Mouse (Mus musculus) liver, adult 2 months (tissue): ENCODE data around the gene Ffar1. TPM values are rescaled to one million over a fixed set of nuclear protein-coding genes. Genes with fewer than 3 reads are reported as not detected.

Experiments
- DNase-seq: peaks from one replicate; pipeline ENCODE4 v3.0.0-alpha.2; 2011; ENCODE audit warnings: low read depth, low spot score; ENCODE audit errors: extremely low read depth
- H3K27ac ChIP-seq: fragments of 200-500 bp; replicated peaks from 2 replicates; pipeline ENCODE4 v1.5.1; 2012; ENCODE audit warnings: low read depth, mild to moderate bottlenecking, control low read depth, inconsistent platforms, low read length; ENCODE audit not compliant: insufficient read depth
- H3K27me3 ChIP-seq: fragments of 200-500 bp; 2 replicates; pipeline ENCODE4 v1.6.1; 2012; ENCODE audit warnings: mild to moderate bottlenecking, moderate library complexity, low read length, inconsistent platforms; ENCODE audit not compliant: control insufficient read depth, insufficient read depth
- H3K36me3 ChIP-seq: fragments of 200-500 bp; 2 replicates; pipeline ENCODE4 v1.6.1; 2012; ENCODE audit warnings: low read length, inconsistent platforms; ENCODE audit not compliant: control insufficient read depth, insufficient read depth
- H3K4me1 ChIP-seq: fragments of 200-500 bp; 2 replicates; pipeline ENCODE4 v1.6.1; 2011; ENCODE audit warnings: low read length; ENCODE audit not compliant: control insufficient read depth, insufficient read depth
- H3K4me3 ChIP-seq: fragments of 200-500 bp; 2 replicates; pipeline ENCODE4 v1.5.1; 2011; ENCODE audit warnings: low read depth, mild to moderate bottlenecking, control low read depth, low read length, moderate library complexity; ENCODE audit not compliant: insufficient read depth
- H3K79me2 ChIP-seq: fragments of 200-500 bp; 2 replicates; pipeline ENCODE4 v1.6.1; 2012; ENCODE audit warnings: inconsistent platforms, mild to moderate bottlenecking, low read length, moderate library complexity; ENCODE audit not compliant: control insufficient read depth, insufficient read depth
- H3K9ac ChIP-seq: fragments of 200-500 bp; 2 replicates; pipeline ENCODE4 v1.6.1; 2012; ENCODE audit warnings: low read depth, mild to moderate bottlenecking, control low read depth, inconsistent platforms, low read length
- CTCF ChIP-seq: fragments of 200-500 bp; IDR thresholded peaks from 2 replicates; pipeline ENCODE4 v1.5.1; 2011; ENCODE audit warnings: low read depth, low read length, control low read depth
- POLR2A ChIP-seq: fragments of 200-500 bp; IDR thresholded peaks from 2 replicates; pipeline ENCODE4 v1.6.1; 2011; ENCODE audit warnings: low read length, control low read depth; ENCODE audit not compliant: insufficient read depth; ENCODE audit errors: extremely low read depth
- WGBS: fragments of 180-500 bp; shearing (Covaris S2); methylation state at CpG from one replicate; pipeline ENCODE4 v1.1.7; 2018; 5-methylcytosine and 5-hydroxymethylcytosine counted together
- polyA plus RNA-seq: library from polyadenylated mRNA; depleted of rRNA; stranded (reverse); fragments of >200 nt; gene quantifications from 2 replicates; pipeline ENCODE4 v1.2.3, GENCODE M21; 2012; rRNA removed
- total RNA-seq: library from RNA; depleted of rRNA; stranded (reverse); fragments of >200 nt; gene quantifications from 2 replicates; pipeline ENCODE4 v1.2.3, GENCODE M21; 2014; rRNA removed

The Ffar1 gene
- not detected in 2 replicates for total RNA-seq
- 0.05 and 0.21 TPM in 2 replicates for polyA plus RNA-seq

- no peaks in the 10 kb centered on the region for H3K36me3 ChIP-seq
- no peak for TF ChIP-seq POLR2A
- TF ChIP-seq CTCF, result no peak
- no peaks in the 10 kb centered on the region for H3K4me1 ChIP-seq
- no peaks in the 10 kb centered on the region for H3K27me3 ChIP-seq
- H3K27ac ChIP-seq, result no peak within 1 kb of the TSS
- H3K79me2 ChIP-seq, result no peaks in the 10 kb centered on the region
- H3K4me3 ChIP-seq, result no peak within 1 kb of the TSS
- WGBS, result 85% methylated on average over 12 of the region's 12 CpGs
- no peak for DNase-seq
- no peak within 1 kb of the TSS for H3K9ac ChIP-seq
Observed at GRCm38 (mm10) chr7:30861464-30861863, at the start of gene Ffar1. Ffar1 (minus strand) TSS chr7:30861564.

DNA sequence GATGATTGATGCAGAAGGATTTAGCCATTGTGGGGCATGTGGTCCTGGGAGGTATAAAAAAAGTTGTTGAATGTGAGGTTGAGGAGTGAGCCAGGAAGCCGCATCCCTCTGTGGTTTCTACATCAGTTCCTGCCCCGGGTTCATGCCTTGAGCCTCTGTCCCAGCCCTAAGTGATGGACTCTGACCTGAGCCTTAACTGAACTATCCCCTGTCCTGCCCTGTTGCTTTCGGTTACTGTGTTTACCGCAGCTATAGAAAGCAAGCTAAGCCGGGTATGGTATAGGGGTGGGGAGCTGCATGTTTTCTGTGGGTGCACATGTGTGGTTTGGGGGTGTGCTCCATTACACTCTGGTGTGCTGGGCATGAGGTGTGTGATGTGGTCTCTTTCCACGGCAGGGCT, 48.4 kb upstream of the Ffar1 start:
- WGBS, result 31% methylated on average over 6 of the region's 6 CpGs
- H3K27me3 ChIP-seq, result peaks cover 2% of the 10 kb centered on the region; the same call in 1 of the 2 replicates
- no peak for DNase-seq
- no peaks in the 10 kb centered on the region for H3K36me3 ChIP-seq
- no peaks in the 10 kb centered on the region; the same call in 1 of the 2 replicates for H3K4me1 ChIP-seq
- H3K4me3 ChIP-seq, result no peak overlapping the region
- no peak overlapping the region for H3K9ac ChIP-seq
- H3K27ac ChIP-seq, result no peak overlapping the region
- H3K79me2 ChIP-seq, result no peaks in the 10 kb centered on the region
- TF ChIP-seq CTCF (no peak), POLR2A (no peak)

DNA sequence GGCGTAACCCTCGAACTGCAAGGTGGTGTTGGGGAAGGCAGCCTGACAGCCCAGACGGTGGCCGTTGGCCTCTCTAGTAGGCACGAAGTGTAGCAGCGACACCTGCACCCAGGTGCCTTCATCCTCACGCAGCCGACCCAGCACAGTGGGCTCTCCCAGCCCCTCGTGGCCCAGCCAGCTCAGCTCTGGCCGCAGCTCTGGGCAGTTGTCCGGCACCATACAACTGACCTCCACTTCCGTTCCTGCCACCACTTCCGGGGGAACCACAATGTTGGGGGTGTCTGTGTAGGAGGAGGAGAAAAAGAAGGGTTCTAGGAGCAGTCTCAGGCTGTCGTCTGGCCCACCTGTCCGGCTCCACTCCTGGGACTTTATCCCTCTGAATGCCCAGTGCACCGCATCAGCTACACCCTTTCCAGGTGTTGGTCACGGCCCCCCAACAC, 47.6 kb upstream of the Ffar1 start:
- H3K4me1 ChIP-seq, result no peaks in the 10 kb centered on the region; the same call in 1 of the 2 replicates
- WGBS, result 45% methylated on average over 17 of the region's 17 CpGs
- H3K27ac ChIP-seq, result no peak overlapping the region
- no peak for DNase-seq
- H3K27me3 ChIP-seq, result peaks cover 2% of the 10 kb centered on the region; the same call in 1 of the 2 replicates
- peak overlapping the region; percentile 7; the same call in 1 of the 2 replicates for H3K9ac ChIP-seq
- no peak for TF ChIP-seq POLR2A
- no peak for TF ChIP-seq CTCF
- H3K79me2 ChIP-seq, result no peaks in the 10 kb centered on the region
- H3K4me3 ChIP-seq, result peak overlapping the region; percentile 47; the same call in 1 of the 2 replicates
- H3K36me3 ChIP-seq, result no peaks in the 10 kb centered on the region

GRCm38 (mm10) chr7:30908277-30908991, 47.1 kb upstream of the Ffar1 start:
- no peaks in the 10 kb centered on the region for H3K79me2 ChIP-seq
- no peak overlapping the region for H3K27ac ChIP-seq
- no peaks in the 10 kb centered on the region; the same call in 1 of the 2 replicates for H3K4me1 ChIP-seq
- H3K4me3 ChIP-seq, result peak overlapping the region; percentile 47; the same call in 1 of the 2 replicates
- peaks cover 2% of the 10 kb centered on the region; the same call in 1 of the 2 replicates for H3K27me3 ChIP-seq
- TF ChIP-seq POLR2A (no peak), CTCF (no peak)
- 6% methylated on average over 26 of the region's 26 CpGs for whole genome bisulfite sequencing
- H3K36me3 ChIP-seq, result no peaks in the 10 kb centered on the region
- DNase-seq, result no peak
- no peak overlapping the region for H3K9ac ChIP-seq

GRCm38 (mm10) chr7:30904042-30904441, 42.7 kb upstream of the Ffar1 start:
- H3K27ac ChIP-seq, result no peak overlapping the region
- TF ChIP-seq CTCF, result peak; percentile 75
- TF ChIP-seq POLR2A, result no peak
- no peaks in the 10 kb centered on the region for H3K79me2 ChIP-seq
- H3K9ac ChIP-seq, result no peak overlapping the region
- peaks cover 2% of the 10 kb centered on the region; the same call in 1 of the 2 replicates for H3K27me3 ChIP-seq
- H3K4me3 ChIP-seq, result no peak overlapping the region
- WGBS, result 58% methylated on average over 4 of the region's 4 CpGs
- DNase-seq, result no peak
- H3K36me3 ChIP-seq, result no peaks in the 10 kb centered on the region
- no peaks in the 10 kb centered on the region for H3K4me1 ChIP-seq

DNA sequence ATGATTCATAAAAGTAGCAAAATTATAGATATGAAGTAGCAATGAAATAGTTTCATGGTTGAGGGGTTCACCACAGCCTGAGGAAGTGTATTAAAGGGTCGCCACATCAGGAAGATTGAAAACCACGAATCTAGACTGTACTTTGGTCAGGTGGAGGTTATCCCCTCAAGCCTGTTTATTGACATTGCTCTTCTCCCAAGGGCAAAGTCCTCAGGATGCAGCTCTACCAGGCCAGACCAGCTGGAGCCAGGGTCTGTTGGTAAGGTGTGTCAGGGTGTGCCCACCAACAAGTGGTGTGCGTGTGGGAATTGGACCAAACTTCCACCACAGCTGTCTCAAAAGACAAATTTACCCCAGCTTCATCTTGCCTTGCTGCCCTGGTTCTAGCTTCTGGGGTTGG, 33.9 kb upstream of the Ffar1 start:
- Histone ChIP-seq H3K4me3 (no peak overlapping the region), H3K27ac (no peak overlapping the region)
- TF ChIP-seq POLR2A, result no peak
- TF ChIP-seq CTCF, result no peak

More for the DNA sequence above, 33.9 kb upstream of the Ffar1 start:
- Histone ChIP-seq H3K27me3 (no peaks in the 10 kb centered on the region), H3K4me1 (peaks cover 13% of the 10 kb centered on the region; the same call in 1 of the 2 replicates), H3K36me3 (no peaks in the 10 kb centered on the region), H3K9ac (no peak overlapping the region), H3K79me2 (no peaks in the 10 kb centered on the region)
- 23% methylated on average over 3 of the region's 3 CpGs for WGBS
- peak; percentile 26 for DNase-seq
